29 mouse cellular contexts compared by ENCODE assay signal in genomic region chr8:94919256-94919655, GRCm38 (mm10). TPM values are rescaled to one million over a fixed set of nuclear protein-coding genes. Genes with fewer than 3 reads are reported as not detected.
A peak's percentile ranks its signal among the peaks of the same experiment; 100 is the strongest.
DNase-seq lines count a peak whose midpoint lies in the region; ATAC-seq and TF ChIP-seq lines count a peak whose summit lies in the region.
"Had no signal": no experiment of that assay in that cellular context is flagged by ENCODE, and none has a peak within 500 bp of the region (broad histone marks: within the 10 kb centered on the region; RNA-seq: fewer than 3 reads in every experiment).

No protein-coding gene starts in this region.

- peaks cover 17 to 51% of the 10 kb centered on the region in 2 experiments for H3K4me1 ChIP-seq in CH12.LX (ENCODE audit: control insufficient read depth in 1 of 2, insufficient read depth in 2 of 2)
- peaks cover 17% of the 10 kb centered on the region for H3K4me1 ChIP-seq in midbrain, embryonic 14.5 days (ENCODE audit: control insufficient read depth, insufficient read depth, low read length)

- no peak for TF ChIP-seq EP300 in CH12.LX (IDR thresholded peaks at IDR 0.05; ENCODE audit: low read length)

- dilution Hi-C loops in CH12.LX (cut with MboI; ENCODE audit: extremely low pct_ligation_motif_present, extremely low pct_unique_long_range_greater_than_20kb, low sequenced_read_pairs), result no loop called here

- H3K79me2 ChIP-seq in CH12.LX (replicated peaks; ENCODE audit: control insufficient read depth, extremely low read depth, insufficient read depth, poor library complexity, severe bottlenecking), result no peaks in the 10 kb centered on the region

- TF ChIP-seq RAD21 in CH12.LX (IDR thresholded peaks at IDR 0.05; ENCODE audit: low read depth, low read length), result no peak

- peak; percentile 53 for ATAC-seq in inflammation-experienced regulatory T-cells, adult 6 months
- ATAC-seq in midbrain, embryonic 14.5 days (ENCODE audit: low FRiP score, low TSS enrichment), result no peak
- ATAC-seq: forebrain, embryonic 13.5 days; intestine, embryonic 16.5 days; liver, postnatal 0 days had no signal

- DNase-seq in CD4-positive, CD25-positive, alpha-beta regulatory T cell, adult 2 months (ENCODE audit: low read depth, low spot score), result peak; percentile 35
- peak; percentile 45 for DNase-seq in CH12.LX (ENCODE audit: extremely low read depth)
- peak; percentile 18 to 31 for DNase-seq in thymus, postnatal 10 days (ENCODE audit: low spot score in 2 of 2)
- no peak for DNase-seq in midbrain, embryonic 14.5 days
- DNase-seq in cerebellum, postnatal 4 days (ENCODE audit: low spot score in 2 of 2), result no peak
- DNase-seq in frontal cortex, postnatal 10 days (ENCODE audit: low spot score in 2 of 2), result no peak
- DNase-seq in heart, adult 9 months (ENCODE audit: low spot score in 2 of 2), result no peak
- DNase-seq: adrenal gland, adult 8-10 months; cerebellum, adult 11 months; cerebellum, postnatal 36 days; heart, adult 11 months; heart, postnatal 36 days; kidney, postnatal 36 days; liver, postnatal 0 days; lung, postnatal 10 days; retina, postnatal 1 day; right cerebral cortex, postnatal 4 days had no signal

- H3K4me2 ChIP-seq in CH12.LX (ENCODE audit: insufficient read depth, low read depth, poor library complexity, severe bottlenecking), result peak overlapping the region; percentile 26
- H3K4me2 ChIP-seq in midbrain, embryonic 14.5 days (ENCODE audit: low read length), result no peak overlapping the region
- H3K4me2 ChIP-seq: forebrain, embryonic 13.5 days; hindbrain, embryonic 14.5 days; stomach, embryonic 15.5 days had no signal

- TF ChIP-seq CTCF in CH12.LX (conservative IDR thresholded peaks at IDR 0.05 in 1 of 2, IDR thresholded peaks at IDR 0.05 in 1 of 2; ENCODE audit: low read depth in 2 of 2, low read length in 2 of 2), result no peak

- TF ChIP-seq POLR2A in CH12.LX (IDR thresholded peaks at IDR 0.05; ENCODE audit: low read depth, low read length), result no peak

- no peak overlapping the region for H3K27ac ChIP-seq in CH12.LX (ENCODE audit: insufficient read depth, low read depth)
- no peak overlapping the region for H3K27ac ChIP-seq in midbrain, embryonic 14.5 days (replicated peaks; ENCODE audit: low read depth, low read length)
- H3K27ac ChIP-seq: forebrain, embryonic 13.5 days; hindbrain, embryonic 14.5 days; limb, embryonic 10.5 days; stomach, embryonic 15.5 days had no signal

- H3K4me3 ChIP-seq in CH12.LX (replicated peaks in 1 of 3; ENCODE audit: low read depth in 2 of 3, low read length in 2 of 3, poor library complexity in 1 of 3), result no peak overlapping the region
- no peak overlapping the region for H3K4me3 ChIP-seq in midbrain, embryonic 14.5 days (replicated peaks; ENCODE audit: low read depth, low read length)
- H3K4me3 ChIP-seq: forebrain, embryonic 13.5 days; megakaryocyte, embryonic 14.5 days; stomach, embryonic 15.5 days had no signal

- H3K9ac ChIP-seq in CH12.LX (ENCODE audit: insufficient read depth, low read depth), result no peak overlapping the region
- H3K9ac ChIP-seq in midbrain, embryonic 14.5 days (replicated peaks; ENCODE audit: low read length), result no peak overlapping the region
- H3K9ac ChIP-seq: forebrain, embryonic 13.5 days; hindbrain, embryonic 14.5 days; liver, postnatal 0 days; stomach, embryonic 15.5 days had no signal

- in situ Hi-C loops in CH12.LX (cut with MboI; ENCODE audit: low pct_ligation_motif_present, low pct_unique_long_range_greater_than_20kb, low sequenced_read_pairs), result no loop called here

- no peaks in the 10 kb centered on the region for H3K9me3 ChIP-seq in CH12.LX (replicated peaks; ENCODE audit: low read length)
- H3K9me3 ChIP-seq in midbrain, embryonic 14.5 days (ENCODE audit: control insufficient read depth, low read length), result no peaks in the 10 kb centered on the region
- H3K9me3 ChIP-seq: forebrain, embryonic 13.5 days; limb, embryonic 10.5 days; megakaryocyte, embryonic 14.5 days; stomach, embryonic 15.5 days had no signal

- no peaks in the 10 kb centered on the region for H3K36me3 ChIP-seq in CH12.LX (replicated peaks in 1 of 2; ENCODE audit: control insufficient read depth in 1 of 2, insufficient read depth in 1 of 2, low read length in 1 of 2)
- H3K36me3 ChIP-seq in midbrain, embryonic 14.5 days (ENCODE audit: control insufficient read depth, insufficient read depth, low read length), result no peaks in the 10 kb centered on the region
- H3K36me3 ChIP-seq: limb, embryonic 10.5 days; stomach, embryonic 15.5 days had no signal

- peaks cover 1% of the 10 kb centered on the region for H3K27me3 ChIP-seq in CH12.LX (replicated peaks)
- peaks cover 22% of the 10 kb centered on the region for H3K27me3 ChIP-seq in midbrain, embryonic 14.5 days (ENCODE audit: control insufficient read depth, insufficient read depth, low read length)
- H3K27me3 ChIP-seq: stomach, embryonic 15.5 days had no signal

TF ChIP-seq in CH12.LX, 34 proteins besides CTCF, POLR2A, EP300 and RAD21:
- no peak for TF ChIP-seq ELF1 (IDR thresholded peaks at IDR 0.05; ENCODE audit: low read depth, low read length)
- no peak for TF ChIP-seq USF2 (conservative IDR thresholded peaks at IDR 0.05; ENCODE audit: low read depth, low read length)
- no peak for TF ChIP-seq E2F4 (IDR thresholded peaks at IDR 0.05; ENCODE audit: insufficient replicate concordance, low read depth, low read length)
- TF ChIP-seq TCF12 (IDR thresholded peaks at IDR 0.05; ENCODE audit: low read depth, low read length), result no peak
- TF ChIP-seq CHD1 (IDR thresholded peaks at IDR 0.05; ENCODE audit: low read depth, low read length), result no peak
TF ChIP-seq in CH12.LX: peak in this region for 0.

RNA-seq across cellular contexts. Expression of gene Ccdc102a, which starts 1.4 kb away (rescaled TPM):
- total RNA-seq in CH12.LX (2012; rRNA removed) (5.8 and 5.9 TPM in 2 replicates), CH12.LX (2014; rRNA removed) (2.1 and 2.5 TPM in 2 replicates)
- polyA plus RNA-seq in CH12.LX (2012; ENCODE audit: insufficient read length, low read depth), result 2.8 and 4.5 TPM in 2 replicates
- 1 to 10 TPM in 1 of 3 experiments, under 1 TPM in 2; 0.24 to 1.0 (median 0.25) TPM for polyA plus RNA-seq in inflammation-experienced regulatory T-cells, adult 6 months (2017; shearing (Covaris generic))
- polyA plus RNA-seq in midbrain, embryonic 14.5 days (2014; fragmentation: Nextera tagmentation; extraction: Ambion mirVana), result 3.6 and 5.2 TPM in 2 replicates

RNA-seq across cellular contexts. Expression of gene Adgrg5, which starts 4.2 kb away (rescaled TPM):
- total RNA-seq in CH12.LX (2012; rRNA removed), result 0.81 and 1.0 TPM in 2 replicates
- total RNA-seq in CH12.LX (2014; rRNA removed), result 5.2 and 6.9 TPM in 2 replicates
- polyA plus RNA-seq in CH12.LX (2012; ENCODE audit: insufficient read length, low read depth), result 9.2 and 10.0 TPM in 2 replicates
- 1 to 10 TPM; 1.8 to 4.3 (median 4.1) TPM for polyA plus RNA-seq in inflammation-experienced regulatory T-cells, adult 6 months (2017; shearing (Covaris generic))
- polyA plus RNA-seq in midbrain, embryonic 14.5 days (2014; fragmentation: Nextera tagmentation; extraction: Ambion mirVana), result 0.12 TPM in 1 of 2 replicates, not detected in the other
- total RNA-seq: left cerebral cortex, adult 18-20 months; midbrain, postnatal 0 days had no signal
- polyA plus RNA-seq: embryonic facial prominence, embryonic 11.5 days; kidney, embryonic 14.5 days; neural tube, embryonic 11.5 days had no signal

RNA-seq across cellular contexts. Expression of gene Dok4, which starts 43.1 kb away (rescaled TPM):
- total RNA-seq in CH12.LX (2012; rRNA removed) (1.8 and 2.3 TPM in 2 replicates), CH12.LX (2014; rRNA removed) (1.6 and 2.3 TPM in 2 replicates)
- polyA plus RNA-seq in CH12.LX (2012; ENCODE audit: insufficient read length, low read depth), result 1.7 and 1.9 TPM in 2 replicates
- polyA plus RNA-seq in inflammation-experienced regulatory T-cells, adult 6 months (2017; shearing (Covaris generic)), result under 1 TPM; 0.35 to 0.50 (median 0.50) TPM
- polyA plus RNA-seq in midbrain, embryonic 14.5 days (2014; fragmentation: Nextera tagmentation; extraction: Ambion mirVana), result 65.0 and 77.9 TPM in 2 replicates

RNA-seq across cellular contexts. Expression of gene Adgrg1, which starts 55.3 kb away (rescaled TPM):
- 0.34 and 0.42 TPM in 2 replicates for total RNA-seq in CH12.LX (2012; rRNA removed)
- 1.1 and 1.2 TPM in 2 replicates for total RNA-seq in CH12.LX (2014; rRNA removed)
- polyA plus RNA-seq in CH12.LX (2012; ENCODE audit: insufficient read length, low read depth), result 2.0 and 2.5 TPM in 2 replicates
- polyA plus RNA-seq in inflammation-experienced regulatory T-cells, adult 6 months (2017; shearing (Covaris generic)), result 1 to 10 TPM in 2 of 3 experiments, under 1 TPM in 1; 0.52 to 5.5 (median 4.5) TPM
- 112 and 165 TPM in 2 replicates for polyA plus RNA-seq in midbrain, embryonic 14.5 days (2014; fragmentation: Nextera tagmentation; extraction: Ambion mirVana)

Comparison
In these comparisons a context has a peak if more than half of its experiments do, and no peak if none do; other contexts are left out.
1. DNase-seq: peak in CD4-positive, CD25-positive, alpha-beta regulatory T cell, adult 2 months (single experiment), CH12.LX (single experiment) and thymus, postnatal 10 days (2 of 2); none in midbrain, embryonic 14.5 days (single experiment), cerebellum, postnatal 4 days (0 of 2), frontal cortex, postnatal 10 days (0 of 2) and heart, adult 9 months (0 of 2).
2. RNA of gene Dok4, which starts 43.1 kb away (polyA plus RNA-seq): 65.0 to 77.9 TPM in midbrain, embryonic 14.5 days; 1.7 to 1.9 TPM in CH12.LX and 0.35 to 0.50 TPM in inflammation-experienced regulatory T-cells, adult 6 months; every median in the first group is over 10 times any median in the second.